In genomic region chr1:79711147-79712126, GRCm38 (mm10) we compare ENCODE assay signal across 8 mouse cellular contexts. TPM values are rescaled to one million over a fixed set of nuclear protein-coding genes. Genes with fewer than 3 reads are reported as not detected.
A peak's percentile ranks its signal among the peaks of the same experiment; 100 is the strongest.
DNase-seq lines count a peak whose midpoint lies in the region; ATAC-seq lines count a peak whose summit lies in the region.

No protein-coding gene starts in this region.

- no peak for ATAC-seq in hindbrain, embryonic 16.5 days
- ATAC-seq in hindbrain, embryonic 12.5 days (ENCODE audit: low FRiP score) = no peak
- peak; percentile 90 for ATAC-seq in megakaryocyte, adult 5-6 weeks (ENCODE audit: poor library complexity, severe bottlenecking)

- no peak overlapping the region for H3K4me3 ChIP-seq in hindbrain, embryonic 16.5 days (ENCODE audit: low read length)
- H3K4me3 ChIP-seq in hindbrain, embryonic 12.5 days = no peak overlapping the region

- H3K27me3 ChIP-seq in hindbrain, embryonic 16.5 days (replicated peaks; ENCODE audit: control insufficient read depth, insufficient read depth, low read length) = no peaks in the 10 kb centered on the region
- no peaks in the 10 kb centered on the region for H3K27me3 ChIP-seq in hindbrain, embryonic 12.5 days

- intact Hi-C loops in heart, postnatal 10 days (cut with DNase I) = loop anchor here (5.0 kb wide), 1 partner anchor 51 kb away; no protein-coding TSS in a partner anchor

- peak; percentile 22 to 30 for DNase-seq in CD8-positive naive resting alpha-beta T cell, adult 2 months (ENCODE audit: low read depth in 2 of 2, low spot score in 2 of 2)
- peak; percentile 18 to 22 for DNase-seq in heart, postnatal 10 days
- no peak for DNase-seq in cerebellum, adult 18-20 months
- DNase-seq in layer of hippocampus, postnatal 10 days (ENCODE audit: low spot score in 2 of 2) = no peak
- no peak for DNase-seq in gastrocnemius, adult 8-10 months (ENCODE audit: low spot score in 2 of 2)

- 78% methylated on average over 18 of the region's 18 CpGs for WGBS in hindbrain, embryonic 16.5 days
- 84% methylated on average over 18 of the region's 18 CpGs for WGBS in hindbrain, embryonic 12.5 days

- H3K9me3 ChIP-seq in hindbrain, embryonic 16.5 days (ENCODE audit: control insufficient read depth, low read length) = no peaks in the 10 kb centered on the region
- H3K9me3 ChIP-seq in hindbrain, embryonic 12.5 days (replicated peaks) = no peaks in the 10 kb centered on the region

- H3K4me2 ChIP-seq in hindbrain, embryonic 16.5 days (ENCODE audit: low read length) = no peak overlapping the region
- no peak overlapping the region for H3K4me2 ChIP-seq in hindbrain, embryonic 12.5 days (replicated peaks)

- H3K9ac ChIP-seq in hindbrain, embryonic 16.5 days (ENCODE audit: low read depth, low read length) = no peak overlapping the region
- H3K9ac ChIP-seq in hindbrain, embryonic 12.5 days = no peak overlapping the region

- peaks cover 10% of the 10 kb centered on the region; the same call in 1 of the 2 replicates for H3K36me3 ChIP-seq in hindbrain, embryonic 16.5 days (ENCODE audit: control insufficient read depth, insufficient read depth, low read length)
- peaks cover 15% of the 10 kb centered on the region for H3K36me3 ChIP-seq in hindbrain, embryonic 12.5 days

- H3K27ac ChIP-seq in hindbrain, embryonic 16.5 days (ENCODE audit: low read depth, low read length) = 0 out of 2 replicates have a peak overlapping the region, but pooled peaks have one; percentile 20
- no peak overlapping the region for H3K27ac ChIP-seq in hindbrain, embryonic 12.5 days

- peaks cover 11% of the 10 kb centered on the region for H3K4me1 ChIP-seq in hindbrain, embryonic 16.5 days (ENCODE audit: control insufficient read depth, insufficient read depth, low read depth, low read length)
- no peaks in the 10 kb centered on the region for H3K4me1 ChIP-seq in hindbrain, embryonic 12.5 days

RNA-seq across cellular contexts. Expression of gene Ap1s3, which starts 39.7 kb away (rescaled TPM):
- 0.16 and 0.40 TPM in 2 replicates for polyA plus RNA-seq in hindbrain, embryonic 16.5 days (2015; fragmentation: Nextera tagmentation; extraction: Ambion mirVana)
- 0.20 and 0.48 TPM in 2 replicates for polyA plus RNA-seq in hindbrain, embryonic 12.5 days (2016; fragmentation: Nextera tagmentation; extraction: Ambion mirVana)
- 1 to 10 TPM in 1 of 2 experiments, under 1 TPM in 1; 0.87 to 1.1 TPM for total RNA-seq in heart, postnatal 10 days (2021)
- total RNA-seq in megakaryocyte, adult 5-6 weeks (2015) = 33.2 and 35.8 TPM in 2 replicates
- total RNA-seq in megakaryocyte, adult 5-6 weeks (2017) = 5.9 and 12.3 TPM in 2 replicates
- 1 to 10 TPM; 1.7 to 2.1 TPM for total RNA-seq in layer of hippocampus, postnatal 10 days (2021)
- not detected for total RNA-seq in gastrocnemius, adult 8-10 months (2022)

Comparison
In these comparisons a context has a peak if more than half of its experiments do, and no peak if none do; other contexts are left out.
1. DNase-seq: peak in CD8-positive naive resting alpha-beta T cell, adult 2 months (2 of 2) and heart, postnatal 10 days (2 of 2); none in cerebellum, adult 18-20 months (0 of 2), layer of hippocampus, postnatal 10 days (0 of 2) and gastrocnemius, adult 8-10 months (0 of 2).